Mouse (Mus musculus) embryo, embryonic 10.5 days (tissue): ENCODE data around the gene Tjap1.

Experiments
- DNase-seq: peaks from one replicate; pipeline ENCODE4 v3.0.0-alpha.2; 2015; ENCODE audit warnings: low spot score

Tjap1 gene

DNA sequence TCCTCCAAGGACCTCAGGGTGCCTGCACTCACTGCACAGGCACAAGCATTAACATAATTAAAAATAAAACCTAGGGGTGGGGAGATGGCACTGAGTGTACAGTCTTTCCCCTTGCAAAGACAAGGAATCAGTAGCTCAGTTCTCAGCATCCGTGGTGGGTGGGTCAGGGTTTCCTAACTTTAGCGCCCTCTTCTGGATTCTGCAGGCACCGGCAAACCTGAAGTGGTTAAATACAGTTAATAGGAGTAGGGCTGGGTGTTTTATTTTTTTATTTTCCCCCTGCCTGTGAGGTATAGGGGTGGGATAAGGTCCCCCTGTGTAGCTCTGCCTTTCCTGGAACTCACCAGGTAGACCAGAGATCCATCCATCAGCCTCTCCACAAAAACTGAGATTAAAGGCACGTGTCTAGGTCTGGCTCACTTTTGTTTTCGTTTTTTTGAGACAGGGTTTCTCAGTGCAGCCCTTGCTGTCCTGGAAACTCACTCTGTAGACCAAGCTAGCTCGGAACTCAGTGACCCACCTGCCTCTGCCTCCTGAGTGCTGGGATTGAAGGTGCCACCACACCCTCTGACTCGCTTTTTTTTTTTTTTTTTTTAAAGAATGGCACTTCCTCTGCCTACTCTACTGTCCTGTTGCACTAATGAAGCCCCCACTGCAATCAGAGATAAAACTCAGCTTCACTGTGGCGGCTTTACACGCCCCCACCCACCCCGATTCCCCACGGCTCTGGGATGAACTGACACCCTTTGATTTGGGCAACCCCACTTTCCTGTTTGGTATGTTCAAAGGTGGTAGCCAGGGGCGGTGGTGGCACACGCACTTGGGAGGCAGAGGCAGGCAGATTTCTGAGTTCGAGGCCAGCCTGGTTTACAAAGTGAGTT is 30.0 kb downstream of the Tjap1 start:
- peak; percentile 80 for DNase-seq

DNA sequence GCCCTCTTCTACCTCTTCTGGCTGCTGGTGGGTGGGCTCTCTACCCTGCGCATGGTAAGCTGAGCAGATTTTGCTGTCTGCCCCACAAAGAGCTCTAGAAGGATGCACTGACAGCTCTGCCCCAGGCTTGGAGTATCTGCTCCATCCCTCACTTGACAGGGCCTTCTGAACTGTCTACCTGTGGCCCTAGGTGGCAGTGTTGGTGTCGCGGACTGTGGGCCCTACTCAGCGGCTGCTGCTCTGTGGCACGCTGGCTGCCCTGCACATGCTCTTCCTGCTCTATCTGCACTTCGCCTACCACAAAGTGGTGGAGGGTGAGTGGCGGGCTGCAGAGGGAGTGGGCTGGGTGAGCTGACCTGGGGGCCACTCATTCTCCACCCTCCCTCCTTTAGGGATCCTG is 31.7 kb downstream of the Tjap1 start:
- no peak for DNase-seq

DNA sequence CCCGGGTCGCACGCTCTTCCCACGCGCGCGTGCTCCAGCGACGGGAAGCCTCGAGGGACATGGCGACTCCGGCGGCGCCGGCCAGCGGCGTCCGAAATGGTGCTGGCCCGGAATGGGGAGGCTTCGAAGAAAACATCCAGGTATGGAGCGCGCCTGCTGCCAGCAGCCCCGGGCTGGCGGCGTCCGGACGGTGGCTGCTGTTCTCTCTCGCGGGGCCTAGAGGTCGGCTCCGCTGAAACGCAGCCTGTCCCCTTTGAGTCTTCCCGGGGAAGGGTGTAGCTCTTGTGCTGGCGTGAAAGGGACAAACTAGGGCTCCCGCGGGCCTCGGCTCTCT is 34.7 kb downstream of the Tjap1 start:
- no peak for DNase-seq

DNA sequence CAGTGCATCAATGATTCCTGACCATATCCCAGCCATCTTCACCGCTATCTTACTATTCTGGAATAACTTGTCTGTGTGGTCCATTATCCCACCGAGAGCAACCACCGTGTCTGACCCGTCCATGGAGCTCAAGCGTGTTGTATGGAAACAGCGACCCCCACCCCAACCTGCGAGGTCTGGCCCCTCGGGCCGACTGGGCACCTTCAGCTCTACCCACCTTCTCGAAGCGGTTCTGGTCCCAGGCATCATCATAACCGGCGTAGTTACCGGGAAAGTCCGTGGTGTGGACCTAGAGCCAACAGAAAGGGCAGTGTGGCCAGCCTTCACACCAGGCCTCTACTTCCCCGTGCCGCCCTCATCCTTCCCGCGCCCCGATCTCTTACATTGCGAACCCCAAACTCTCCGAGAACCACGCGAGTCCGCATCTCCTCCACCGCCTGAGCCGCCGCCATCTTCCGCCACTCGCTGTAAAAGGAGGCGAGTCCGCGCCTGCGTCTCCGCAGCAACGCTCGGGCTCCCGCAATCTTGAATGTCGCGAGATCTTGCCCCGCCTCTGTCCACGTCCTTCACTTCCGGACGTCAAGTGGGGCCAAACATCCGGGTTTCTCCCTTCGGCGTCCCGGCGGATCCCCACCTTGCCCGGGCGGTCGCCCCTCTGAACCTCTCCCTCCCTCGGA is 35.2 kb downstream of the Tjap1 start, which contains the start of the genes Polr1c and Yipf3:
Gene Polr1c (minus strand): TSS at position 543 of the 677 bp plus-strand sequence.
Gene Yipf3 (plus strand): TSS at position 569 of the 677 bp plus-strand sequence.
- peak; percentile 97 for DNase-seq

DNA sequence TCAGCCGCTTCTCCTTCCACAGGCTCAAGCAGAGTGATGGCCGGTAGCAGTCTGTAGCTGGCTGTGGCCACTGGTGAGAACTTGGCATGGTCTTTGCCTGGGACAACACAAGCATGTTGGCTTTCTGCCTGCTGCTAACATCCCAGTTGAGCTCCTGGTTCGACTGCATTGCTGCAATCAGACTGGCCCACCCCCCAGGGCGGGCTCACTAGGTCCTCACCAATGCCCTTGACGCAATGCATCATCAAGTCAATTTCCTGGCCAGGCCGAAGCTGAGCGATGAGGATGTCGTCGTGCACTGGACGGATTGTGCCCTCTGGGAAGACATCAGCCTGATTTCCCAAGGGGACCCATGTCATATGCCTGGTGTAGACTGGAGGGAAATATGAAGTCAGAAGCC is 38.2 kb downstream of the Tjap1 start:
- DNase-seq, result no peak

DNA sequence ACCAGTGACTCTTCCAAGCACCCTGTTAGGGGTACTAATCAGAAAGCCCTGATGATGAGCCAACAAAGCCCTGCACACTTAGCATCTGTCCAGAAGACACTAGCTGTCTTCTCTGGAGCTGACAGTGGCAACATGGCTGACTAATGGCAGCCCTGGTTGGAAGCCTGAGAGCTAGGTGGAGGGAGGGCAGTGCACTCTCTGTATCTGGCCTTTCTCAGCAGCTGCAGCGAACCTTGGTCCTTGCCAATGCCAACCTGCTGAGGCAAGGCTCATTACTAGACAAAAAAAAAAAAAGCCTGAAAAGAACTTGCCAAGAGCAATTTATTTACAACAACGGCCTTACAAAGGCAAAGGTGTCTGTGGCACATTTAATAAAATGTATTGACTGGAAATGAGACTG is 39.2 kb downstream of the Tjap1 start:
- DNase-seq, result no peak

DNA sequence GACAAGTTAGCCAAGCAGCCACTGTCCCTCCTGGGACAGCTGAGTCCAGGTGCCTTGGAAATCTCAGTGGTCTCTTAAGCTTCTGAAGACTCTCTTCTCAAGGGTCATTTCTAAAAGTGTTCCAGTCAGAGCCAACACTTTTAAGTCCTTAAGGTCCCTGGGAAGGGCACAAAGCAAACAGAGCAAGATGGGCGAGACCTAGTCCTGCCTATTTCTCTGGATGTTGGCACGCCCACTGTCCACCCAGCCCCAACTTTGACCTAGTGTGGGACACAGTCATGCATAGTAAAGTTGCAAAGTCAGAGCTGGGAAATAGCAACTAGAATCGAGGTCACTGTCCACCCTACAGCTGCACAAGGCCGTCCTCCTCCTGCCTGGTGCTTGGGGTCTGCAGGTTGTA is 39.8 kb downstream of the Tjap1 start:
- no peak for DNase-seq

DNA sequence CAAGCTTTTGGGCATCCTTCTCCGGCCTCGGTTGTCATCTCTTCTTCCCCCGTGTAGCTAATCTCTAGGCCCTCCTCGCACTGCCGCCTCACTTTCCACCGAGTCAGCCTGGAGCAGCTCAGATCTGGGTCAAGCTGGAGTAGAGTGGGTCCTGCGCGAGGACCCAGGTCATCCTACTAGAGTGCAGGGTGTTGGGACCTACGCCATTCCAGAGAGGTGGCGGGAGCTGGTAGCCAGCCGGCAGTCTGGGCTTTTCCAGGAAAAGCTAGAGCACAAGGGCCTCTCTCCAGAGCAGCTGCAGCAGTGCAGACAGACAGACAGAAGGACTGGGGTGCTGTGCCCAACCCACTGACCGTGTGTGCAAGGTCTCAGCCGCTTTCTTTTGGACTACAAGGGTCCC is 40.6 kb downstream of the Tjap1 start:
- DNase-seq, result no peak

DNA sequence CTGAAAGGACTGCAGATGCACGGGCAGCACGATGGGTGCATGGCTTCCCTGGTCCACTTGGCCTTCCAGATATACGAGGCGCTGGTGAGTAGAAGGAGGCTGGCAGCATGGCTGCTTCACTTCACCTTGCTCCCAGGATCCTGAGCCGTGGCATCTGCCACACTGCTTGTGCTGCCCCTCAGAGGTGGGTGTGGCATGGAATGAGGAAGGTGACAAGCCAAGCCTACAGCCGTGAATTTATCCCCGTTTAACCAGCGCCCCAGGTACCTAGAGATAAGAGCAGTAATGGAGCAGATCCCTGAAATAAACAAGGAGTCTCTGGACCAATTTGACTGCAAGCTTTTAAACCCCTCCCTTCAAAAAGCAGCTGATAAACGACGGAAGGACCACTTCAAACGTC is 41.4 kb downstream of the Tjap1 start:
- no peak for DNase-seq

DNA sequence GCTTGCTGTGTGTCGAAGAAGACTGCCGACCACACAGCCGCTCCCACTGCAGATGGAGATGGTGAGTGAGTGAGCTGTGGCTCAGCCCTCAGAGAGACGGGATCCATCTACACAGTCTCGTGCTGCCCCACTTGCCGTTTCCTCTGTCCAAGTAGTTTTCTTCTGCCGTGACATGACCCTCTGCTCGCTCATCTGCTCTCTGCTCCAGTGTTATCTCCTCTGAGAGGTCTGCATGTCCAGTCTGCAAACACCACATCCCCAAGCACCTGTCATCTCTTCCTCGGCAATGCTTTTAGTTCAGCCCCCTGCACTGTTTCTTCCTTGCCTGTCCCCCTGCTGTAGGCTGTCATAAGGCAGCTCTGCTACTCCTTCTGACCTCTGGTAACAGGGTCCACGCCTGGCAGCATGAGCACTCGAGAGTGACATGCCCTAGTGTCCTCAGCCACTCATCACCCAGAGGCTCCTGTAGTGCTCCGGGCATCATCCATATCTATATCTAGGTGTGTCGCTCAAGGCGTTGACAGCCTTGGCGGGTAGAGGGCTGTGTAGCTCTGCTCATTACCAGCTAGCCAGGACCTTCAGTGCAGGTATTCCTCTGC is 43.2 kb downstream of the Tjap1 start:
- no peak for DNase-seq

DNA sequence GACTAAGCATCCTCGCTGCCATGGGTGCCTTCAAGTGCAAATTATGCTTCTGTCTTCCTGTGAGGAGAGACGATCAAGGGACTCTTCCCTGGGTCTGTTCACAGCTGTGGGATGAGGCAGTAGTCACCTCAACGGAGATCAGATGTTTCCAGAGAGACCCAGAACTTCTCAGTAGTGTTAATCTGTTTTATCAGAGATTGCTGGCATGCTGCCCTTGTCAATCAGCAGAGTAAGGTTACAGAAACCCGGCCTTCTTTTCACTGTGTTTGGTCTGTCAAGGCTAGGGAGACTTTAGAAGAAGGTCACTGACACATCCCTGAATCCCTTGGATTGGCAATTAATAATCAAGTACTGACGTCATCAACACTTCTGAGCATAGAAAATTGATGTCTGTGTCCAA is 45.3 kb downstream of the Tjap1 start:
- DNase-seq, result no peak

DNA sequence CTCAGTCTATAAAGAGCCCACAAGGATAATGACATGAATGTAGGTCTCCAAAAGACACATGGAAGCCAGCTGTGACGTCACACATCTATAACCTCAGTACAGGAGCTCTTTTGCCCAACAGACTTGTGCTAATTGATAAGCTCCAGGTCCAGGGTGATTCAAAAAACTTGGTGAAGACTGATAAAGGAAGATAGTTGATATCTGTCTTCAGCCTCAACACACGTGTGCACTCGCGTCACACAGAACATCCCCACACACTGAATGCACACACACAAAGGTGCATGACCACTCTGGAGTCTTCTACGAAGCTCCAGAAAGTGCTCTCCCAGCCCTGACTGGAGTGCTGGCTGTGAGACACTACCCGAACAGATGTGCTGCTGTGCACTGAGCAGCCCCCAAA is 45.7 kb downstream of the Tjap1 start:
- no peak for DNase-seq

DNA sequence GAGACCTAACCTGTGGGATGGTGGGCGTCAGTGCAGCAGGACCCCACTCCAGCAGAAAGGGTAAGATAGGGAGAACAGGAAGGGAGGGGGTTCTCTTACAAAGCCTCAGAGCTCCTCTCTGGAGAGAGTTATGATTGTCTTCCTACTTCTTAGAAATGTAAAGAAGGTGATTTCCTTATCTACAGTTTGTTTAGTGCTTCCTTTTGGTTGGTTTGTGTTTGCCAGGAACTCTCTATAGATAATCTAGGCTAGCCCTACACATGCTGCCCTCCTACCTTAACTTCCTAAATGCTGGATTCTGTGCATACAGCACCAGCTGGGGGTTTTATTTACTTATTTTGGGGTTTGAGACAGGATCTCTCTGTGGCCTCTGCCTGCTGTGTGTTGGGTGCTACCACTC is 46.8 kb downstream of the Tjap1 start:
- DNase-seq, result no peak

DNA sequence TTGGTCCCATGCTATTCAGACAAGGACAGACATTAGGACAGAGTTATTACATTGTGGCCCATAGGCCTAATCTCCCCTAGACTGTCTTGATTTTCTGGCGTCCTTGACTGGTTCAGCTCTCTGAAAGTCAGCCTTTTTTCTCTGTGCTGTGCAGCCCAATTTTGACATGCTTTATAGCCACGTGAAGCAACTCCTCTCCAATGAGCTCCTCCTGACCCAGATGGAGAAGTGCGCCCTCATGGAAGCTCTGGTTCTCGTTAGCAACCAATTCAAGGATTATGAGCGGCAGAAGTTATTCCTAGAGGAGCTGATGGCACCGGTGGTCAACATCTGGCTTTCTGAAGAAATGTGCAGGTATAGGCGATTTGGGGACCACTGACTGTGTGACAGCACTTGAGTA is 55.2 kb downstream of the Tjap1 start:
- DNase-seq, result no peak

DNA sequence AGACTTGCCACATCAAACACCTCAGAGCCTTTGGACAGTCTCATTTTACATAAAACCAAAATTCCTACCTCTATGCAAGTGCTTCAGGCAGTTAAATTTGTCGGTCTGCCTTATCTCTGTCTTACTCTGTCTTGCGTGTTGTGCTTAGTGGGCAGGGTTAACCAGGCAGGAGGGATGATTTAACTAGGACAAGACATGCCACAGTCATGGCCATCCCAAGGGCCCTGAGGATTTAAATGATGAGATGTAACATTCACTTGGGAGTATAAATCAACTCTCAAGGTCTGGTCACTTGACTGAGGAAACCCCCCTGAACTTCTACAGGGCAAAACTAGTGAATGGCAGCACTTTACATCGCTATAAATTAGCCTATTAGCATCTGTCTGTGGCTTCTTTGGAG is 61.2 kb downstream of the Tjap1 start:
- DNase-seq, result no peak

DNA sequence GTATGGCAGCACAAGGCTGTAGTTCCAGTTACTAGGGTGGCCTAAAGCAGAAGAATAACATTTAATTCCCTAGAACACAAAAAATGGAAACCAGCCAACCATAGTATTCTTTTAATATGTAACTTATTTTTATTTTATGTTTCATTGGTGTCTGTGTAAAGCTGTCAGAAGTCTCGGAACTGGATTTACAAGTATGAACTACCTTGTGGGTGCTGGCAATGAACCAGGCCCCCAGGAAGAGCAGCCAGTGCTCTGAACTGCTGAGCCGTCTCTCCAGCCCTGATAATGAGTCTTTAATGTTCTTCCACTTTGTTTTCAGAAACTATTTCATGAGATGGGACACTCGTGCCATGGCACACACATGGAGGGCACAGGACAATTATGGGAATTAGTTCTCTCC is 72.3 kb downstream of the Tjap1 start:
- DNase-seq, result no peak
